Mouse (Mus musculus): ENCODE data around the gene Cbfa2t2.

- TF ChIP-seq POLR2A (IDR thresholded peaks at IDR 0.05; ENCODE audit: extremely low read depth, insufficient read depth, low read length) (no peak), CTCF (IDR thresholded peaks at IDR 0.05; ENCODE audit: low read depth, low read length) (no peak)
Measured at GRCm38 (mm10) chr2:154434690-154435089, 1.6 kb upstream of the Cbfa2t2 start.

Measured in liver, adult 2 months (tissue).